Mouse (Mus musculus): Measurements from ENCODE around the gene Megf11. TPM values are rescaled to one million over a fixed set of nuclear protein-coding genes. Genes with fewer than 3 reads are reported as not detected.

Gene Megf11
- polyA plus RNA-seq, 1 experiment from 2014 or later: 12.5 TPM

- Histone ChIP-seq H3K27me3 (replicated peaks) (no peaks in the 10 kb centered on the region), H3K27ac (no peak overlapping the region), H3K4me3 (no peak overlapping the region), H3K36me3 (peaks cover 24% of the 10 kb centered on the region), H3K9me3 (no peaks in the 10 kb centered on the region), H3K4me1 (peaks cover 8% of the 10 kb centered on the region; the same call in 1 of the 2 replicates), H3K4me2 (replicated peaks) (no peak overlapping the region), H3K9ac (no peak overlapping the region)
- no peak for ATAC-seq (ENCODE audit: low FRiP score, low read depth)
- WGBS: 58% methylated on average over 2 of the region's 2 CpGs
Observed at GRCm38 (mm10) chr9:64693094-64693493, 307.7 kb downstream of the Megf11 start.

GRCm38 (mm10) chr9:64695266-64695665 is 309.8 kb downstream of the Megf11 start:
- 96% methylated on average over 1 of the region's 1 CpGs for whole genome bisulfite sequencing
- H3K4me2 ChIP-seq (replicated peaks): no peak overlapping the region
- H3K27ac ChIP-seq: no peak overlapping the region
- H3K4me1 ChIP-seq: peaks cover 7% of the 10 kb centered on the region; the same call in 1 of the 2 replicates
- no peaks in the 10 kb centered on the region for H3K27me3 ChIP-seq (replicated peaks)
- H3K4me3 ChIP-seq: no peak overlapping the region
- peaks cover 24% of the 10 kb centered on the region for H3K36me3 ChIP-seq
- no peak overlapping the region for H3K9ac ChIP-seq
- no peaks in the 10 kb centered on the region for H3K9me3 ChIP-seq
- no peak for ATAC-seq (ENCODE audit: low FRiP score, low read depth)

GRCm38 (mm10) chr9:64696404-64696803 is 311.0 kb downstream of the Megf11 start:
- H3K36me3 ChIP-seq: peaks cover 24% of the 10 kb centered on the region
- no peak overlapping the region for H3K9ac ChIP-seq
- WGBS: 90% methylated on average over 4 of the region's 4 CpGs
- no peaks in the 10 kb centered on the region for H3K27me3 ChIP-seq (replicated peaks)
- H3K4me1 ChIP-seq: 0 out of 2 replicates have a peak, but pooled peaks cover 2% of the 10 kb centered on the region
- no peak overlapping the region for H3K4me3 ChIP-seq
- no peak for ATAC-seq (ENCODE audit: low FRiP score, low read depth)
- no peak overlapping the region for H3K27ac ChIP-seq
- H3K4me2 ChIP-seq (replicated peaks): no peak overlapping the region
- no peaks in the 10 kb centered on the region for H3K9me3 ChIP-seq

GRCm38 (mm10) chr9:64697006-64697405 is 311.6 kb downstream of the Megf11 start:
- H3K4me1 ChIP-seq: 0 out of 2 replicates have a peak, but pooled peaks cover 2% of the 10 kb centered on the region
- H3K9ac ChIP-seq: no peak overlapping the region
- H3K4me2 ChIP-seq (replicated peaks): no peak overlapping the region
- no peak overlapping the region for H3K4me3 ChIP-seq
- H3K9me3 ChIP-seq: no peaks in the 10 kb centered on the region
- no peak overlapping the region for H3K27ac ChIP-seq
- no peaks in the 10 kb centered on the region for H3K27me3 ChIP-seq (replicated peaks)
- peaks cover 26% of the 10 kb centered on the region for H3K36me3 ChIP-seq
- 66% methylated on average over 1 of the region's 1 CpGs for WGBS
- ATAC-seq (ENCODE audit: low FRiP score, low read depth): no peak

GRCm38 (mm10) chr9:64697677-64698076 is 312.3 kb downstream of the Megf11 start:
- 0 out of 2 replicates have a peak, but pooled peaks cover 2% of the 10 kb centered on the region for H3K4me1 ChIP-seq
- no peak overlapping the region for H3K4me3 ChIP-seq
- no peak overlapping the region for H3K4me2 ChIP-seq (replicated peaks)
- ATAC-seq (ENCODE audit: low FRiP score, low read depth): no peak
- 92% methylated on average over 5 of the region's 5 CpGs for WGBS
- peaks cover 26% of the 10 kb centered on the region for H3K36me3 ChIP-seq
- H3K27me3 ChIP-seq (replicated peaks): no peaks in the 10 kb centered on the region
- no peak overlapping the region for H3K9ac ChIP-seq
- H3K27ac ChIP-seq: no peak overlapping the region
- H3K9me3 ChIP-seq: no peaks in the 10 kb centered on the region

GRCm38 (mm10) chr9:64698586-64698985 is 313.2 kb downstream of the Megf11 start:
- Histone ChIP-seq H3K27ac (no peak overlapping the region), H3K4me1 (no peaks in the 10 kb centered on the region), H3K9ac (no peak overlapping the region), H3K27me3 (replicated peaks) (no peaks in the 10 kb centered on the region), H3K4me3 (no peak overlapping the region), H3K4me2 (replicated peaks) (no peak overlapping the region), H3K9me3 (no peaks in the 10 kb centered on the region), H3K36me3 (peaks cover 32% of the 10 kb centered on the region)
- ATAC-seq (ENCODE audit: low FRiP score, low read depth): no peak
- 100% methylated on average over 1 of the region's 1 CpGs for WGBS

GRCm38 (mm10) chr9:64700451-64701311 is 315.3 kb downstream of the Megf11 start:
- H3K9me3 ChIP-seq: no peaks in the 10 kb centered on the region
- no peak overlapping the region for H3K9ac ChIP-seq
- peaks cover 26% of the 10 kb centered on the region; the same call in 1 of the 2 replicates for H3K36me3 ChIP-seq
- 84% methylated on average over 4 of the region's 4 CpGs for WGBS
- ATAC-seq (ENCODE audit: low FRiP score, low read depth): no peak
- H3K4me3 ChIP-seq: no peak overlapping the region
- H3K4me2 ChIP-seq (replicated peaks): no peak overlapping the region
- H3K27ac ChIP-seq: no peak overlapping the region
- no peaks in the 10 kb centered on the region for H3K4me1 ChIP-seq
- H3K27me3 ChIP-seq (replicated peaks): no peaks in the 10 kb centered on the region

GRCm38 (mm10) chr9:64701651-64702050 is 316.2 kb downstream of the Megf11 start:
- 91% methylated on average over 1 of the region's 1 CpGs for WGBS
- Histone ChIP-seq H3K4me1 (no peaks in the 10 kb centered on the region), H3K27ac (no peak overlapping the region), H3K9ac (no peak overlapping the region), H3K4me3 (no peak overlapping the region), H3K27me3 (replicated peaks) (no peaks in the 10 kb centered on the region), H3K9me3 (no peaks in the 10 kb centered on the region), H3K4me2 (replicated peaks) (no peak overlapping the region), H3K36me3 (peaks cover 18% of the 10 kb centered on the region; the same call in 1 of the 2 replicates)
- ATAC-seq (ENCODE audit: low FRiP score, low read depth): no peak

- no peak for ATAC-seq (ENCODE audit: low FRiP score, low read depth)
- H3K36me3 ChIP-seq: 0 out of 2 replicates have a peak, but pooled peaks cover 15% of the 10 kb centered on the region
- H3K4me3 ChIP-seq: no peak overlapping the region
- no peak overlapping the region for H3K9ac ChIP-seq
- no peaks in the 10 kb centered on the region for H3K4me1 ChIP-seq
- no peak overlapping the region for H3K4me2 ChIP-seq (replicated peaks)
- no peak overlapping the region for H3K27ac ChIP-seq
- H3K27me3 ChIP-seq (replicated peaks): no peaks in the 10 kb centered on the region
- H3K9me3 ChIP-seq: no peaks in the 10 kb centered on the region
Observed at GRCm38 (mm10) chr9:64702391-64702790, 317.0 kb downstream of the Megf11 start.

GRCm38 (mm10) chr9:64702937-64703336 is 317.5 kb downstream of the Megf11 start:
- WGBS: 92% methylated on average over 2 of the region's 2 CpGs
- Histone ChIP-seq H3K4me1 (no peaks in the 10 kb centered on the region), H3K4me2 (replicated peaks) (no peak overlapping the region), H3K9me3 (no peaks in the 10 kb centered on the region), H3K4me3 (no peak overlapping the region), H3K27me3 (replicated peaks) (no peaks in the 10 kb centered on the region), H3K27ac (no peak overlapping the region), H3K36me3 (0 out of 2 replicates have a peak, but pooled peaks cover 16% of the 10 kb centered on the region), H3K9ac (no peak overlapping the region)
- no peak for ATAC-seq (ENCODE audit: low FRiP score, low read depth)

GRCm38 (mm10) chr9:64703420-64703965 is 318.1 kb downstream of the Megf11 start:
- H3K27ac ChIP-seq: no peak overlapping the region
- no peak for ATAC-seq (ENCODE audit: low FRiP score, low read depth)
- no peak overlapping the region for H3K9ac ChIP-seq
- H3K4me2 ChIP-seq (replicated peaks): no peak overlapping the region
- peaks cover 21% of the 10 kb centered on the region; the same call in 1 of the 2 replicates for H3K36me3 ChIP-seq
- H3K9me3 ChIP-seq: no peaks in the 10 kb centered on the region
- no peak overlapping the region for H3K4me3 ChIP-seq
- no peaks in the 10 kb centered on the region for H3K4me1 ChIP-seq
- H3K27me3 ChIP-seq (replicated peaks): no peaks in the 10 kb centered on the region

- H3K27ac ChIP-seq: no peak overlapping the region
- ATAC-seq (ENCODE audit: low FRiP score, low read depth): no peak
- no peak overlapping the region for H3K9ac ChIP-seq
- WGBS: 84% methylated on average over 5 of the region's 5 CpGs
- H3K36me3 ChIP-seq: peaks cover 22% of the 10 kb centered on the region; the same call in 1 of the 2 replicates
- H3K4me2 ChIP-seq (replicated peaks): no peak overlapping the region
- H3K27me3 ChIP-seq (replicated peaks): no peaks in the 10 kb centered on the region
- no peaks in the 10 kb centered on the region for H3K4me1 ChIP-seq
- no peaks in the 10 kb centered on the region for H3K9me3 ChIP-seq
- no peak overlapping the region for H3K4me3 ChIP-seq
Observed at GRCm38 (mm10) chr9:64704073-64704840, 318.8 kb downstream of the Megf11 start.

Data from neural tube, embryonic 12.5 days (tissue).